Mouse (Mus musculus): ENCODE results near the gene Tmem94. TPM values are rescaled to one million over a fixed set of nuclear protein-coding genes. Genes with fewer than 3 reads are reported as not detected.

The Tmem94 gene
- 21.4 and 23.1 TPM in 2 replicates for polyA plus RNA-seq (2015; fragmentation: Nextera tagmentation; extraction: Ambion mirVana)

GRCm38 (mm10) chr11:115765103-115765606 lies at the start of gene Tmem94:
TSS of gene Tmem94 (plus strand) at chr11:115765433.
- H3K4me1 ChIP-seq (ENCODE audit: control insufficient read depth, insufficient read depth, low read length) = peaks cover 11% of the 10 kb centered on the region
- H3K9ac ChIP-seq (ENCODE audit: low read length) = peak within 1 kb of the TSS; percentile 96
- H3K4me2 ChIP-seq (ENCODE audit: low read depth, low read length) = peak within 1 kb of the TSS; percentile 86
- H3K9me3 ChIP-seq (replicated peaks; ENCODE audit: control insufficient read depth, low read length) = no peaks in the 10 kb centered on the region
- no peaks in the 10 kb centered on the region for H3K36me3 ChIP-seq (ENCODE audit: control insufficient read depth, insufficient read depth, low read length)
- H3K27ac ChIP-seq (ENCODE audit: low read length) = peak within 1 kb of the TSS; percentile 87
- under 1% methylated on average over 32 of the region's 32 CpGs for WGBS
- H3K4me3 ChIP-seq (replicated peaks; ENCODE audit: low read length) = peak within 1 kb of the TSS; percentile 90
- H3K27me3 ChIP-seq (ENCODE audit: control insufficient read depth, insufficient read depth, low read length) = no peaks in the 10 kb centered on the region
- peak; percentile 96 for ATAC-seq (ENCODE audit: insufficient read depth, low FRiP score)

GRCm38 (mm10) chr11:115716410-115717338 lies 48.6 kb upstream of the Tmem94 start:
- Histone ChIP-seq H3K9me3 (replicated peaks; ENCODE audit: control insufficient read depth, low read length) (no peaks in the 10 kb centered on the region), H3K9ac (ENCODE audit: low read length) (no peak overlapping the region), H3K36me3 (ENCODE audit: control insufficient read depth, insufficient read depth, low read length) (no peaks in the 10 kb centered on the region), H3K27ac (ENCODE audit: low read length) (no peak overlapping the region), H3K4me2 (ENCODE audit: low read depth, low read length) (no peak overlapping the region), H3K4me3 (replicated peaks; ENCODE audit: low read length) (no peak overlapping the region), H3K27me3 (ENCODE audit: control insufficient read depth, insufficient read depth, low read length) (no peaks in the 10 kb centered on the region), H3K4me1 (ENCODE audit: control insufficient read depth, insufficient read depth, low read length) (no peaks in the 10 kb centered on the region)
- ATAC-seq (ENCODE audit: insufficient read depth, low FRiP score) = no peak
- WGBS = 63% methylated on average over 15 of the region's 15 CpGs

- no peaks in the 10 kb centered on the region for H3K27me3 ChIP-seq (ENCODE audit: control insufficient read depth, insufficient read depth, low read length)
- WGBS = 46% methylated on average over 8 of the region's 8 CpGs
- H3K4me1 ChIP-seq (ENCODE audit: control insufficient read depth, insufficient read depth, low read length) = peaks cover 1% of the 10 kb centered on the region; the same call in 1 of the 2 replicates
- H3K36me3 ChIP-seq (ENCODE audit: control insufficient read depth, insufficient read depth, low read length) = no peaks in the 10 kb centered on the region
- no peak for ATAC-seq (ENCODE audit: insufficient read depth, low FRiP score)
- no peaks in the 10 kb centered on the region for H3K9me3 ChIP-seq (replicated peaks; ENCODE audit: control insufficient read depth, low read length)
- H3K4me2 ChIP-seq (ENCODE audit: low read depth, low read length) = no peak overlapping the region
- no peak overlapping the region for H3K4me3 ChIP-seq (replicated peaks; ENCODE audit: low read length)
- H3K27ac ChIP-seq (ENCODE audit: low read length) = no peak overlapping the region
- H3K9ac ChIP-seq (ENCODE audit: low read length) = no peak overlapping the region
Measured at GRCm38 (mm10) chr11:115717660-115718390, 47.4 kb upstream of the Tmem94 start.

- Histone ChIP-seq H3K4me2 (ENCODE audit: low read depth, low read length) (peak overlapping the region; percentile 44), H3K9me3 (replicated peaks; ENCODE audit: control insufficient read depth, low read length) (no peaks in the 10 kb centered on the region), H3K4me3 (replicated peaks; ENCODE audit: low read length) (no peak overlapping the region), H3K27me3 (ENCODE audit: control insufficient read depth, insufficient read depth, low read length) (no peaks in the 10 kb centered on the region), H3K4me1 (ENCODE audit: control insufficient read depth, insufficient read depth, low read length) (peaks cover 3% of the 10 kb centered on the region; the same call in 1 of the 2 replicates), H3K27ac (ENCODE audit: low read length) (peak overlapping the region; percentile 30; the same call in 1 of the 2 replicates), H3K9ac (ENCODE audit: low read length) (0 out of 2 replicates have a peak overlapping the region, but pooled peaks have one; percentile 50), H3K36me3 (ENCODE audit: control insufficient read depth, insufficient read depth, low read length) (no peaks in the 10 kb centered on the region)
- ATAC-seq (ENCODE audit: insufficient read depth, low FRiP score) = peak; percentile 64
- 21% methylated on average over 14 of the region's 14 CpGs for WGBS
Measured at GRCm38 (mm10) chr11:115722638-115723037, 42.6 kb upstream of the Tmem94 start.

- Histone ChIP-seq H3K27ac (ENCODE audit: low read length) (peak overlapping the region; percentile 30; the same call in 1 of the 2 replicates), H3K9ac (ENCODE audit: low read length) (0 out of 2 replicates have a peak overlapping the region, but pooled peaks have one; percentile 50), H3K4me2 (ENCODE audit: low read depth, low read length) (no peak overlapping the region; the same call in 1 of the 2 replicates), H3K4me3 (replicated peaks; ENCODE audit: low read length) (no peak overlapping the region), H3K36me3 (ENCODE audit: control insufficient read depth, insufficient read depth, low read length) (no peaks in the 10 kb centered on the region), H3K9me3 (replicated peaks; ENCODE audit: control insufficient read depth, low read length) (no peaks in the 10 kb centered on the region), H3K27me3 (ENCODE audit: control insufficient read depth, insufficient read depth, low read length) (no peaks in the 10 kb centered on the region), H3K4me1 (ENCODE audit: control insufficient read depth, insufficient read depth, low read length) (peaks cover 3% of the 10 kb centered on the region; the same call in 1 of the 2 replicates)
- 79% methylated on average over 2 of the region's 2 CpGs for WGBS
- ATAC-seq (ENCODE audit: insufficient read depth, low FRiP score) = no peak
Measured at GRCm38 (mm10) chr11:115723231-115723630, 42.0 kb upstream of the Tmem94 start.

- Histone ChIP-seq H3K4me2 (ENCODE audit: low read depth, low read length) (no peak overlapping the region), H3K4me3 (replicated peaks; ENCODE audit: low read length) (no peak overlapping the region), H3K27ac (ENCODE audit: low read length) (0 out of 2 replicates have a peak overlapping the region, but pooled peaks have one; percentile 19), H3K4me1 (ENCODE audit: control insufficient read depth, insufficient read depth, low read length) (0 out of 2 replicates have a peak, but pooled peaks cover 6% of the 10 kb centered on the region), H3K9ac (ENCODE audit: low read length) (no peak overlapping the region), H3K27me3 (ENCODE audit: control insufficient read depth, insufficient read depth, low read length) (no peaks in the 10 kb centered on the region), H3K9me3 (replicated peaks; ENCODE audit: control insufficient read depth, low read length) (no peaks in the 10 kb centered on the region), H3K36me3 (ENCODE audit: control insufficient read depth, insufficient read depth, low read length) (no peaks in the 10 kb centered on the region)
- no peak for ATAC-seq (ENCODE audit: insufficient read depth, low FRiP score)
- 51% methylated on average over 11 of the region's 11 CpGs for WGBS
Measured at GRCm38 (mm10) chr11:115734041-115734686, 31.1 kb upstream of the Tmem94 start.

GRCm38 (mm10) chr11:115737608-115738208 lies 27.5 kb upstream of the Tmem94 start:
- no peak overlapping the region for H3K4me3 ChIP-seq (replicated peaks; ENCODE audit: low read length)
- H3K9ac ChIP-seq (ENCODE audit: low read length) = no peak overlapping the region
- H3K4me1 ChIP-seq (ENCODE audit: control insufficient read depth, insufficient read depth, low read length) = 0 out of 2 replicates have a peak, but pooled peaks cover 6% of the 10 kb centered on the region
- 75% methylated on average over 10 of the region's 10 CpGs for WGBS
- ATAC-seq (ENCODE audit: insufficient read depth, low FRiP score) = no peak
- no peaks in the 10 kb centered on the region for H3K9me3 ChIP-seq (replicated peaks; ENCODE audit: control insufficient read depth, low read length)
- no peak overlapping the region for H3K4me2 ChIP-seq (ENCODE audit: low read depth, low read length)
- H3K27me3 ChIP-seq (ENCODE audit: control insufficient read depth, insufficient read depth, low read length) = no peaks in the 10 kb centered on the region
- no peak overlapping the region for H3K27ac ChIP-seq (ENCODE audit: low read length)
- H3K36me3 ChIP-seq (ENCODE audit: control insufficient read depth, insufficient read depth, low read length) = no peaks in the 10 kb centered on the region

- H3K9ac ChIP-seq (ENCODE audit: low read length) = no peak overlapping the region
Measured at GRCm38 (mm10) chr11:115738275-115738885, 26.9 kb upstream of the Tmem94 start.

More at GRCm38 (mm10) chr11:115738275-115738885, 26.9 kb upstream of the Tmem94 start:
- H3K4me1 ChIP-seq (ENCODE audit: control insufficient read depth, insufficient read depth, low read length) = 0 out of 2 replicates have a peak, but pooled peaks cover 6% of the 10 kb centered on the region
- no peak; the same call in 1 of the 2 replicates for ATAC-seq (ENCODE audit: insufficient read depth, low FRiP score)
- no peak overlapping the region for H3K27ac ChIP-seq (ENCODE audit: low read length)
- 38% methylated on average over 13 of the region's 13 CpGs for WGBS
- no peaks in the 10 kb centered on the region for H3K36me3 ChIP-seq (ENCODE audit: control insufficient read depth, insufficient read depth, low read length)
- H3K4me3 ChIP-seq (replicated peaks; ENCODE audit: low read length) = no peak overlapping the region
- H3K4me2 ChIP-seq (ENCODE audit: low read depth, low read length) = no peak overlapping the region
- no peaks in the 10 kb centered on the region for H3K27me3 ChIP-seq (ENCODE audit: control insufficient read depth, insufficient read depth, low read length)
- no peaks in the 10 kb centered on the region for H3K9me3 ChIP-seq (replicated peaks; ENCODE audit: control insufficient read depth, low read length)

Measured in stomach, embryonic 16.5 days (tissue).